Mouse (Mus musculus) hindbrain, embryonic 10.5 days (tissue): ENCODE results near the gene Rrm1. TPM values are rescaled to one million over a fixed set of nuclear protein-coding genes. Genes with fewer than 3 reads are reported as not detected.
A peak's percentile ranks its signal among the peaks of the same experiment; 100 is the strongest.
"Not testable (repeated sequence)": the region's sequence is repeated elsewhere in the genome, so short reads cannot be mapped to it uniquely, and the experiment has no call there.

Source experiments
- DNase-seq: peaks from one replicate; pipeline ENCODE4 v3.0.0-alpha.2; 2017; ENCODE audit warnings: low spot score
- H3K27ac ChIP-seq: fragments of 300-500 bp; sonication (generic); 2 replicates; pipeline ENCODE4 v1.5.1; 2016; ENCODE audit warnings: mild to moderate bottlenecking, moderate library complexity
- H3K27me3 ChIP-seq: fragments of 300-500 bp; sonication (generic); 2 replicates; pipeline ENCODE4 v1.6.1; 2016; ENCODE audit warnings: mild to moderate bottlenecking; ENCODE audit not compliant: poor library complexity, insufficient read depth, severe bottlenecking
- H3K36me3 ChIP-seq: fragments of 300-500 bp; sonication (generic); 2 replicates; pipeline ENCODE4 v1.6.1; 2016; ENCODE audit warnings: mild to moderate bottlenecking, moderate library complexity
- H3K4me1 ChIP-seq: fragments of 300-500 bp; sonication (generic); replicated peaks from 2 replicates; pipeline ENCODE4 v1.6.1; 2016; ENCODE audit warnings: mild to moderate bottlenecking
- H3K4me3 ChIP-seq: fragments of 300-500 bp; sonication (generic); 2 replicates; pipeline ENCODE4 v1.5.1; 2016; ENCODE audit warnings: mild to moderate bottlenecking, moderate library complexity
- H3K9me3 ChIP-seq: fragments of 300-500 bp; sonication (generic); 2 replicates; pipeline ENCODE4 v1.6.1; 2016; ENCODE audit warnings: mild to moderate bottlenecking, moderate library complexity
- WGBS: fragments of 180-500 bp; shearing (Covaris S2); methylation state at CpG from one replicate; pipeline ENCODE4 v1.1.7; 2016; 5-methylcytosine and 5-hydroxymethylcytosine counted together
- polyA plus RNA-seq: library from polyadenylated mRNA; unstranded; fragments of >200 nt; fragmentation: Nextera tagmentation; extraction: Ambion mirVana; gene quantifications from 2 replicates; pipeline ENCODE4 v1.2.1, GENCODE M21; 2016

Gene Rrm1
- polyA plus RNA-seq, 1 experiment from 2014 or later = 213 TPM

- whole genome bisulfite sequencing = 97% methylated on average over 4 of the region's 4 CpGs
- H3K4me1 ChIP-seq = no peaks in the 10 kb centered on the region
- H3K27me3 ChIP-seq = no peaks in the 10 kb centered on the region
- peaks cover 9% of the 10 kb centered on the region for H3K36me3 ChIP-seq
- no peak for DNase-seq
- no peak within 1 kb of the TSS for H3K27ac ChIP-seq
- H3K4me3 ChIP-seq = no peak within 1 kb of the TSS
- no peaks in the 10 kb centered on the region for H3K9me3 ChIP-seq
These were observed 40.1 kb downstream of the Rrm1 start, which contains the start of gene Olfr543 for GRCm38 (mm10) chr7:102481579-102481978. Gene Olfr543, minus strand, starts transcription at chr7:102481679.

GRCm38 (mm10) chr7:102483665-102484064 is 42.2 kb downstream of the Rrm1 start:
- Histone ChIP-seq H3K4me1 (no peaks in the 10 kb centered on the region), H3K4me3 (no peak overlapping the region), H3K36me3 (no peaks in the 10 kb centered on the region), H3K27ac (no peak overlapping the region), H3K27me3 (no peaks in the 10 kb centered on the region), H3K9me3 (no peaks in the 10 kb centered on the region)
- no peak for DNase-seq
- 94% methylated on average over 2 of the region's 2 CpGs for WGBS

DNA sequence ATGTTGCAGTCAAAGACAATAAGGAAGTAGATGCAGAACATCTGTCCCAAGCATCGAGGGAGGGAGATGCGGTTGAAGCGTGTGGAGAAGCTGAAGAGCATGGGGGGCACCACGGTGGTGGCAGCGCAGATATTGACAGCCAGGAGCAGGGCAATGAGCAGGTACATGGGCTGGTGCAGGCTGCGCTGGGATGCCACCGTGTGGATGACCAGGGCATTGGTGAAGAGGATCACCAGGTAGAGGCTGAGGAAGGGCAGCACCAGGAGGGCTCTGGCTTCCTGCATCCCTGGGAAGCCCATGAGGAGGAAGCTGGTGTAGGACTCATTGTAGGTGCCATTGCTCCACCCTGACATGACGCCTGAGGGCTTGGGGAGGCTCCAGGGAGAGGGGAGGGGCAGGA is 43.3 kb downstream of the Rrm1 start:
- not testable (repeated sequence) for H3K27me3 ChIP-seq, H3K27ac ChIP-seq, H3K4me1 ChIP-seq, DNase-seq, H3K9me3 ChIP-seq, H3K36me3 ChIP-seq, H3K4me3 ChIP-seq
- 69% methylated on average over 8 of the region's 8 CpGs for WGBS

- H3K27me3 ChIP-seq = no peaks in the 10 kb centered on the region
- WGBS = 85% methylated on average over 1 of the region's 1 CpGs
- no peaks in the 10 kb centered on the region for H3K9me3 ChIP-seq
- H3K36me3 ChIP-seq = no peaks in the 10 kb centered on the region
- H3K4me3 ChIP-seq = no peak overlapping the region
- no peak overlapping the region for H3K27ac ChIP-seq
- no peak for DNase-seq
- no peaks in the 10 kb centered on the region for H3K4me1 ChIP-seq
These were observed 44.6 kb downstream of the Rrm1 start for GRCm38 (mm10) chr7:102486105-102486504.

- no peaks in the 10 kb centered on the region for H3K27me3 ChIP-seq
- no peak within 1 kb of the TSS for H3K4me3 ChIP-seq
- 69% methylated on average over 1 of the region's 1 CpGs for WGBS
- no peak for DNase-seq
- no peaks in the 10 kb centered on the region for H3K9me3 ChIP-seq
- H3K27ac ChIP-seq = no peak within 1 kb of the TSS
- no peaks in the 10 kb centered on the region for H3K36me3 ChIP-seq
- H3K4me1 ChIP-seq = no peaks in the 10 kb centered on the region
These were observed 46.7 kb downstream of the Rrm1 start, which contains the start of gene Olfr544 for GRCm38 (mm10) chr7:102488161-102488560. Gene Olfr544, minus strand, starts transcription at chr7:102488313.

DNA sequence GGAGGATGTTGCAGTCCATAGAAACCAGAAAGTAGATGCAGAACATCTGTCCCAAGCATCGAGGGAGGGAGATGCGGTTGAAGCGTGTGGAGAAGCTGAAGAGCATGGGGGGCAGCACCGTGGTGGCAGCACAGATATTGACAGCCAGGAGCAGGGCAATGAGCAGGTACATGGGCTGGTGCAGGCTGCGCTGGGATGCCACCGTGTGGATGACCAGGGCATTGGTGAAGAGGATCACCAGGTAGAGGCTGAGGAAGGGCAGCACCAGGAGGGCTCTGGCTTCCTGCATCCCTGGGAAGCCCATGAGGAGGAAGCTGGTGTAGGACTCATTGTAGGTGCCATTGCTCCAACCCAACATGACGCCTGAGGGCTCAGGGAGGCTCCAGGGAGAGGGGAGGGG is 52.9 kb downstream of the Rrm1 start:
- not testable (repeated sequence) for DNase-seq, H3K9me3 ChIP-seq, H3K27me3 ChIP-seq, H3K4me3 ChIP-seq, H3K4me1 ChIP-seq, H3K36me3 ChIP-seq, H3K27ac ChIP-seq
- WGBS = 52% methylated on average over 7 of the region's 7 CpGs

DNA sequence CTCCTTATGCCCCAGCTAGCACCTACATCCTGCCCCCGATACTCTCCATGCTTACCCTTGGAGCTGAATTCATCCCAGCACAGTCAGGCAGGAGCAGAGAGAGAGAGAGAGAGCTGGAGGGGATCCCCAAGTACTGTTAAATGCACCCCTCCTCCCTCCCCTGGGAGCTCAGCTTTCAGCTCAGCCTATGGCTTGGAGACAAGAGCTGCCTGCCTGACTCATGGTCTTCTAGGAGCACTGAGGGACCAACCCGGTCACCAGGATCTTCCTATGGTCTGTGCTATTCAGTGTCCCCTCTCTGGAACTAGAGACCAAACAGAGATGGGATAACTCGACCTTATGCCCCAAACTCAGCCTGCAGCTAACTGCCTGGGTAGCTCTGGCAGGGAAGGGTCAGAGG is 58.0 kb downstream of the Rrm1 start, which contains the start of gene Olfr545:
Olfr545 (minus strand) TSS at position 101 of the 400 bp plus-strand sequence.
- Histone ChIP-seq H3K9me3 (no peaks in the 10 kb centered on the region), H3K27me3 (no peaks in the 10 kb centered on the region), H3K27ac (no peak within 1 kb of the TSS), H3K36me3 (no peaks in the 10 kb centered on the region), H3K4me3 (no peak within 1 kb of the TSS), H3K4me1 (no peaks in the 10 kb centered on the region)
- WGBS = 74% methylated on average over 3 of the region's 3 CpGs
- DNase-seq = no peak

DNA sequence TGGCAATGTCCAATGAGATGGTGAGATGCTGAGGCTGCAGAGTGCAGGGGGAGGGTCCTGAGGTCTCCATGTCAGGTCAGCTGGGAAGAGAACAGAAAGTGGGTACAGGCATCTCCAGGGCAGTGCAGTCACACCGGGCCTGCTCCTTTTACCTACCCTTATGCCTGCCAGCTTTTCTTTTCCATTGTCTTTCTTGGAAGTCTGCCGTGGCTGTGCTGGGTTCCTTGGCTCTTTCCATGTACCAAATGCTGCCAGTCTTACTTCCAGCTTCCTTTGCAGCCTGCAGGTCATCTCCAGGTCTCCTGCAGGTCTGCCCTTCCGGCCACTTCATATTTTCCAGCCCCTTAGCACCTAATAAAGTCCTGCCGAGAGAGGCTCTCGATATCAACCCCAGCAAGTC is 60.5 kb downstream of the Rrm1 start:
- WGBS = 86% methylated on average over 5 of the region's 5 CpGs
- Histone ChIP-seq H3K4me3 (no peak overlapping the region), H3K36me3 (no peaks in the 10 kb centered on the region), H3K27me3 (no peaks in the 10 kb centered on the region), H3K9me3 (no peaks in the 10 kb centered on the region), H3K27ac (no peak overlapping the region), H3K4me1 (no peaks in the 10 kb centered on the region)
- no peak for DNase-seq

GRCm38 (mm10) chr7:102506848-102507247 is 65.4 kb downstream of the Rrm1 start:
- no peaks in the 10 kb centered on the region for H3K36me3 ChIP-seq
- WGBS = 50% methylated on average over 3 of the region's 3 CpGs
- H3K4me3 ChIP-seq = no peak overlapping the region
- H3K27me3 ChIP-seq = peaks cover 14% of the 10 kb centered on the region
- no peak overlapping the region for H3K27ac ChIP-seq
- peak; percentile 78 for DNase-seq
- no peaks in the 10 kb centered on the region for H3K9me3 ChIP-seq
- no peaks in the 10 kb centered on the region for H3K4me1 ChIP-seq

GRCm38 (mm10) chr7:102508066-102508465 is 66.6 kb downstream of the Rrm1 start:
- H3K4me3 ChIP-seq = no peak overlapping the region
- H3K36me3 ChIP-seq = no peaks in the 10 kb centered on the region
- peaks cover 22% of the 10 kb centered on the region for H3K27me3 ChIP-seq
- no peak overlapping the region for H3K27ac ChIP-seq
- no peaks in the 10 kb centered on the region for H3K9me3 ChIP-seq
- 86% methylated on average over 9 of the region's 9 CpGs for WGBS
- DNase-seq = no peak
- H3K4me1 ChIP-seq = 0 out of 2 replicates have a peak, but pooled peaks cover 5% of the 10 kb centered on the region

DNA sequence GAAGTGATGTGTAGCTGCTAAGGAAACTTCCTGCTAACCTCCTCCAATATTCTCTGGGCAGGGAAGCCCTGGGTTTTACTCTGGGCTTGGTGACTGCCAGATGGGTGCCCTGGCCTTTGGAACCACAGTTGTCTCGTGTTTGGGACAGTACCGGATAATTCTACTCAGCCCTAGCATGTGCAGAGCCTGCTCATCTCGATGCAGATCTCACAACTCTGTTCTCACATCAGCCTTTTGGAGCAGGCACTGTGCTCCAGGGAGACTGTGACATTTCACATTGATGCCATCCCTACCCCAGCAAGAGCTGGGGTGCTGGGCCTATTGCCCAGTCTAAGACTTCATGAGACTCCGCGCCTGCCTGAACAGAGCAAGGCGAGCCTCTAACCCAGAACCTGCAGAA is 67.2 kb downstream of the Rrm1 start:
- peaks cover 26% of the 10 kb centered on the region for H3K27me3 ChIP-seq
- H3K9me3 ChIP-seq = no peaks in the 10 kb centered on the region
- WGBS = 92% methylated on average over 6 of the region's 6 CpGs
- H3K4me1 ChIP-seq = peaks cover 8% of the 10 kb centered on the region; the same call in 1 of the 2 replicates
- DNase-seq = no peak
- H3K36me3 ChIP-seq = no peaks in the 10 kb centered on the region
- H3K27ac ChIP-seq = no peak overlapping the region
- no peak overlapping the region for H3K4me3 ChIP-seq

GRCm38 (mm10) chr7:102509726-102510125 is 68.2 kb downstream of the Rrm1 start:
- WGBS = 86% methylated on average over 7 of the region's 7 CpGs
- H3K27ac ChIP-seq = no peak overlapping the region
- peaks cover 8% of the 10 kb centered on the region; the same call in 1 of the 2 replicates for H3K4me1 ChIP-seq
- peaks cover 37% of the 10 kb centered on the region for H3K27me3 ChIP-seq
- H3K36me3 ChIP-seq = no peaks in the 10 kb centered on the region
- H3K4me3 ChIP-seq = no peak overlapping the region
- no peak for DNase-seq
- no peaks in the 10 kb centered on the region for H3K9me3 ChIP-seq

DNA sequence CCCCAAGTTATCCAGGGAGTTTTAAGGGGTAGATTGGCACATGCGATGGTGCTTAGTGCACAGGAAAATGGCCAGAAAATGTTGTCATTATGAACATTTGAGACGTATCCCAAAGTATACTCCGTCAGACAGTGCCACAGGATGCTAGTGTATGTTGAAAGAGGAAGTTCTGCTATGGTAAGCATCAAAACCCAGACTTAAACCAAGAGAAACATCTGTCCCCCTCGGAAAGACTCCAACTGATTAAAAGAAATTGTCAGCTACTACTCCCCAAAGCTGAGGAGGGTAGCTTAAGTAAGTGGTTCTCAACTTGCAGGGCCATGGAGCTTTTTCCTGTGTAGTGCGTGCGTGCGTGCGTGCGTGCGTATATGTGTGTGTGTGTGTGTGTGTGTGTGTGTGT is 70.4 kb downstream of the Rrm1 start:
- WGBS = 94% methylated on average over 10 of the region's 10 CpGs
- peaks cover 8% of the 10 kb centered on the region; the same call in 1 of the 2 replicates for H3K4me1 ChIP-seq
- no peaks in the 10 kb centered on the region for H3K9me3 ChIP-seq
- no peak overlapping the region for H3K4me3 ChIP-seq
- DNase-seq = no peak
- no peaks in the 10 kb centered on the region for H3K36me3 ChIP-seq
- H3K27ac ChIP-seq = no peak overlapping the region
- H3K27me3 ChIP-seq = peaks cover 48% of the 10 kb centered on the region
